Mouse (Mus musculus) MEL (cell line): ENCODE measurements at regions not wholly inside any gene's neighbourhood (a gene's known extent, or its start where the extent isn't known, plus 50 kb on each side); places are given as distances from the start of the nearest gene placed in this dataset.

ENCODE experiments used
- DNase-seq: peaks from one replicate; pipeline ENCODE4 v3.0.0; 2011; ENCODE audit warnings: low read depth, low spot score
- H3K27ac ChIP-seq: 2 replicates; pipeline ENCODE4 v1.5.1; 2012; ENCODE audit warnings: low read depth, mild to moderate bottlenecking, control low read depth, low read length, moderate library complexity; ENCODE audit not compliant: control insufficient read depth
- H3K27me3 ChIP-seq, 2 experiments: fragments of 150-350 bp in 1 of 2; sonication (generic) in 1 of 2; 2 replicates each; pipeline ENCODE4 v1.6.1; 2012; ENCODE audit warnings: low read length in 2 of 2, mild to moderate bottlenecking in 2 of 2, improper control_type of control experiment in 1 of 2, moderate library complexity in 1 of 2; ENCODE audit not compliant: insufficient read depth in 2 of 2, control insufficient read depth in 1 of 2
- H3K36me3 ChIP-seq, 2 experiments: 2 replicates each; pipeline ENCODE4 v1.6.1; 2012 to 2014; ENCODE audit warnings: low read length in 2 of 2, improper control_type of control experiment in 1 of 2, inconsistent platforms in 1 of 2, mild to moderate bottlenecking in 1 of 2; ENCODE audit not compliant: insufficient read depth in 2 of 2, control insufficient read depth in 1 of 2
- H3K4me1 ChIP-seq, 2 experiments: fragments of 150-350 bp in 1 of 2; sonication (generic) in 1 of 2; 2 replicates each; pipeline ENCODE4 v1.6.1; 2012; ENCODE audit warnings: low read length in 2 of 2, improper control_type of control experiment in 1 of 2, mild to moderate bottlenecking in 1 of 2; ENCODE audit not compliant: insufficient read depth in 2 of 2, control insufficient read depth in 1 of 2
- H3K4me3 ChIP-seq, 2 experiments: fragments of 150-350 bp in 1 of 2; sonication (generic) in 1 of 2; 2 replicates each; pipeline ENCODE4 v1.5.1; 2012; ENCODE audit warnings: low read depth in 2 of 2, low read length in 2 of 2, mild to moderate bottlenecking in 2 of 2, moderate library complexity in 2 of 2, control low read depth in 1 of 2, improper control_type of control experiment in 1 of 2; ENCODE audit not compliant: control insufficient read depth in 1 of 2, insufficient read depth in 1 of 2
- H3K79me2 ChIP-seq: 2 replicates; pipeline ENCODE4 v1.6.1; 2012; ENCODE audit warnings: mild to moderate bottlenecking, low read length, moderate library complexity; ENCODE audit not compliant: control insufficient read depth, poor library complexity, insufficient read depth
- H3K9ac ChIP-seq: 2 replicates; pipeline ENCODE4 v1.6.1; 2012; ENCODE audit warnings: low read depth, mild to moderate bottlenecking, control low read depth, low read length, moderate library complexity; ENCODE audit not compliant: control insufficient read depth, poor library complexity, severe bottlenecking
- H3K9me3 ChIP-seq: fragments of 150-350 bp; sonication (generic); replicated peaks from 2 replicates; pipeline ENCODE4 v1.6.1; 2012; ENCODE audit warnings: mild to moderate bottlenecking, low read length, improper control_type of control experiment, moderate library complexity; ENCODE audit not compliant: insufficient read depth
- CHD1 ChIP-seq: IDR thresholded peaks from 2 replicates; pipeline ENCODE4 v1.6.1; 2012; ENCODE audit warnings: low read depth, mild to moderate bottlenecking, inconsistent platforms, low read length, improper control_type of control experiment
- CHD2 ChIP-seq: IDR thresholded peaks from 2 replicates; pipeline ENCODE4 v1.6.1; 2011; ENCODE audit warnings: low read length, improper control_type of control experiment
- E2F4 ChIP-seq: IDR thresholded peaks from 2 replicates; pipeline ENCODE4 v1.6.1; 2011; ENCODE audit warnings: low read depth, low read length, improper control_type of control experiment, borderline replicate concordance
- ELF1 ChIP-seq: IDR thresholded peaks from 2 replicates; pipeline ENCODE4 v1.6.1; 2014; ENCODE audit warnings: low read depth, mild to moderate bottlenecking, inconsistent platforms, low read length, improper control_type of control experiment, moderate library complexity
- EP300 ChIP-seq, 2 experiments: IDR thresholded peaks; 2 replicates each; pipeline ENCODE4 v1.6.1; 2011; ENCODE audit warnings: improper control_type of control experiment in 2 of 2, low read length in 2 of 2, low read depth in 1 of 2, mild to moderate bottlenecking in 1 of 2
- ETS1 ChIP-seq: IDR thresholded peaks from 2 replicates; pipeline ENCODE4 v1.6.1; 2012; ENCODE audit warnings: low read depth, mild to moderate bottlenecking, inconsistent platforms, low read length, improper control_type of control experiment, moderate library complexity
- GABPA ChIP-seq: IDR thresholded peaks from 2 replicates; pipeline ENCODE4 v1.6.1; 2012; ENCODE audit warnings: low read depth, mild to moderate bottlenecking, inconsistent platforms, low read length, improper control_type of control experiment, moderate library complexity
- HCFC1 ChIP-seq: IDR thresholded peaks from 2 replicates; pipeline ENCODE4 v1.6.1; 2012; ENCODE audit warnings: low read depth, mild to moderate bottlenecking, inconsistent platforms, low read length, improper control_type of control experiment, moderate library complexity
- MEF2A ChIP-seq: IDR thresholded peaks from 2 replicates; pipeline ENCODE4 v1.6.1; 2014; ENCODE audit warnings: low read depth, mild to moderate bottlenecking, inconsistent platforms, low read length, improper control_type of control experiment; ENCODE audit not compliant: poor library complexity, insufficient replicate concordance, severe bottlenecking; ENCODE audit errors: extremely low read depth
- MYB ChIP-seq: IDR thresholded peaks from 2 replicates; pipeline ENCODE4 v1.6.1; 2011; ENCODE audit warnings: mild to moderate bottlenecking, low read depth, low read length, improper control_type of control experiment
- NELFE ChIP-seq: IDR thresholded peaks from 2 replicates; pipeline ENCODE4 v1.6.1; 2011; ENCODE audit warnings: low read depth, low read length, improper control_type of control experiment
- RAD21 ChIP-seq: IDR thresholded peaks from 2 replicates; pipeline ENCODE4 v1.6.1; 2011; ENCODE audit warnings: mild to moderate bottlenecking, low read depth, low read length, improper control_type of control experiment
- SIN3A ChIP-seq: IDR thresholded peaks from 2 replicates; pipeline ENCODE4 v1.6.1; 2012; ENCODE audit warnings: low read length, improper control_type of control experiment, inconsistent platforms
- TBP ChIP-seq: IDR thresholded peaks from 2 replicates; pipeline ENCODE4 v1.8.0; 2011; ENCODE audit warnings: low read depth, low read length, improper control_type of control experiment
- UBTF ChIP-seq: IDR thresholded peaks from 2 replicates; pipeline ENCODE4 v1.6.1; 2012; ENCODE audit warnings: low read depth, mild to moderate bottlenecking, inconsistent platforms, low read length, improper control_type of control experiment, moderate library complexity, borderline replicate concordance; ENCODE audit not compliant: insufficient read depth
- ZKSCAN1 ChIP-seq: IDR thresholded peaks from 2 replicates; pipeline ENCODE4 v1.6.1; 2012; ENCODE audit warnings: low read depth, mild to moderate bottlenecking, inconsistent platforms, low read length, improper control_type of control experiment, moderate library complexity

GRCm38 (mm10) chr12:33620391-33620790 lies 191.0 kb downstream of the Twistnb start:
- Histone ChIP-seq H3K9ac (no peak overlapping the region), H3K36me3 (no peaks in the 10 kb centered on the region), H3K9me3 (no peaks in the 10 kb centered on the region), H3K27me3 (no peaks in the 10 kb centered on the region; a peak in 2 of 4 replicates), H3K27ac (no peak overlapping the region), H3K79me2 (no peaks in the 10 kb centered on the region), H3K4me3 (no peak overlapping the region), H3K4me1 (no peaks in the 10 kb centered on the region)
- no peak for DNase-seq
- no peak for TF ChIP-seq E2F4
- no peak for TF ChIP-seq MEF2A
- no peak for TF ChIP-seq GABPA
- TF ChIP-seq MYB, result no peak
- no peak for TF ChIP-seq UBTF
- no peak for TF ChIP-seq ZKSCAN1
- TF ChIP-seq HCFC1, result no peak

GRCm38 (mm10) chr12:33626092-33626882 lies 196.9 kb downstream of the Twistnb start:
- TF ChIP-seq ELF1, result no peak
- TF ChIP-seq CHD1, result no peak
- TF ChIP-seq NELFE, result no peak
- TF ChIP-seq SIN3A, result no peak
- no peak for TF ChIP-seq ETS1
- no peak for TF ChIP-seq CHD2
- no peak for TF ChIP-seq UBTF
- TF ChIP-seq GABPA, result no peak
- TF ChIP-seq EP300 (IDR thresholded peaks at IDR 0.05; ENCODE audit: low read depth in 1 of 2, low read length in 2 of 2), result no peak
- TF ChIP-seq TBP, result no peak
- TF ChIP-seq RAD21, result no peak
- H3K4me1 ChIP-seq, result no peaks in the 10 kb centered on the region

More at GRCm38 (mm10) chr12:33626092-33626882, 196.9 kb downstream of the Twistnb start:
- no peak overlapping the region for H3K4me3 ChIP-seq
- no peaks in the 10 kb centered on the region for H3K36me3 ChIP-seq
- no peaks in the 10 kb centered on the region for H3K79me2 ChIP-seq
- H3K27me3 ChIP-seq, result no peaks in the 10 kb centered on the region
- H3K9me3 ChIP-seq, result no peaks in the 10 kb centered on the region
- no peak overlapping the region for H3K9ac ChIP-seq
- no peak overlapping the region for H3K27ac ChIP-seq
- no peak for DNase-seq
